Mouse (Mus musculus) spleen, adult 2 months (tissue): Measurements from ENCODE around the gene Gm40460.

Source experiments
- CTCF ChIP-seq: fragments of 200-500 bp; IDR thresholded peaks from 2 replicates; pipeline ENCODE4 v1.5.1; 2011; ENCODE audit warnings: mild to moderate bottlenecking, inconsistent platforms; ENCODE audit not compliant: insufficient read depth, insufficient read length, insufficient replicate concordance; ENCODE audit errors: extremely low read depth
- POLR2A ChIP-seq: fragments of 200-500 bp; IDR thresholded peaks from 2 replicates; pipeline ENCODE4 v1.6.1; 2011; ENCODE audit warnings: low read depth, low read length, inconsistent platforms

DNA sequence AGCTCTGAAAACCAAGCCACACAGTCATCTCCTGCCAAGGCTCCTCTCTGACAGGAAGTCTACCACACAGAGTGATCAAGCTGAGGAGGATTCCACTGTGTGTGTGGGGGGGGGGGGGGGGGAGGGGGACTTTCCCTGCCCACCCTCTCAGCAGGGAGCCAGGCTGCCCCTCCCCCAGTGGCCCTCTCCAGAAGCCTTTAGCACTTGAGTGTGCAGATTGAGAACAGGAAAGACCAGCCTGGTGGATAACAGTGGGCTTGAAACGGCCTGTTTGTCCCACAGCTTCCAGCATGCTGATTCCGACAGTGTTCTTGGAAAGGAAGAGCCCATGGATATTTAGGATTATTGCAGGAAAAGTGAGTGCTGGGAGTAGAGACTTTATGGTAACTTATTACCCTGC, 16.4 kb downstream of the Gm40460 start:
- TF ChIP-seq POLR2A (no peak), CTCF (no peak)
